Mouse (Mus musculus) limb, embryonic 10.5 days (tissue): Measurements from ENCODE around the gene Artn. TPM values are rescaled to one million over a fixed set of nuclear protein-coding genes. Genes with fewer than 3 reads are reported as not detected.

ENCODE experiments used
- DNase-seq: peaks from one replicate; pipeline ENCODE4 v3.0.0-alpha.2; 2017; ENCODE audit warnings: low spot score
- H3K27ac ChIP-seq: fragments of 300-500 bp; sonication (generic); 2 replicates; pipeline ENCODE4 v1.5.1; 2016; ENCODE audit warnings: mild to moderate bottlenecking
- H3K27me3 ChIP-seq: fragments of 300-500 bp; sonication (generic); 2 replicates; pipeline ENCODE4 v1.6.1; 2016; ENCODE audit warnings: low read depth, mild to moderate bottlenecking; ENCODE audit not compliant: poor library complexity, severe bottlenecking
- H3K36me3 ChIP-seq: fragments of 300-500 bp; sonication (generic); 2 replicates; pipeline ENCODE4 v1.6.1; 2016; ENCODE audit warnings: mild to moderate bottlenecking, moderate library complexity
- H3K4me1 ChIP-seq: fragments of 300-500 bp; sonication (generic); 2 replicates; pipeline ENCODE4 v1.6.1; 2016
- H3K4me3 ChIP-seq: fragments of 300-500 bp; sonication (generic); 2 replicates; pipeline ENCODE4 v1.5.1; 2016; ENCODE audit warnings: mild to moderate bottlenecking, moderate library complexity
- H3K9me3 ChIP-seq: fragments of 300-500 bp; sonication (generic); replicated peaks from 2 replicates; pipeline ENCODE4 v1.6.1; 2016; ENCODE audit warnings: mild to moderate bottlenecking
- WGBS: fragments of 180-500 bp; shearing (Covaris S2); methylation state at CpG from one replicate; pipeline ENCODE4 v1.1.7; 2016; 5-methylcytosine and 5-hydroxymethylcytosine counted together
- polyA plus RNA-seq: library from polyadenylated mRNA; unstranded; fragments of >200 nt; fragmentation: Nextera tagmentation; extraction: Ambion mirVana; gene quantifications from 2 replicates; pipeline ENCODE4 v1.2.1, GENCODE M21; 2016

The Artn gene
- polyA plus RNA-seq, 1 experiment from 2014 or later = 13.5 TPM

GRCm38 (mm10) chr4:117882701-117883691 lies 46.6 kb downstream of the Artn start, which contains the start of gene B4galt2:
Gene B4galt2 (minus strand): TSS chr4:117883487.
- WGBS = under 1% methylated on average over 95 of the region's 103 CpGs
- Histone ChIP-seq H3K36me3 (peaks cover 56% of the 10 kb centered on the region), H3K4me3 (peak within 1 kb of the TSS; percentile 93), H3K27me3 (no peaks in the 10 kb centered on the region), H3K27ac (peak within 1 kb of the TSS; percentile 94), H3K9me3 (no peaks in the 10 kb centered on the region), H3K4me1 (peaks cover 59% of the 10 kb centered on the region)
- peak; percentile 79 for DNase-seq

DNA sequence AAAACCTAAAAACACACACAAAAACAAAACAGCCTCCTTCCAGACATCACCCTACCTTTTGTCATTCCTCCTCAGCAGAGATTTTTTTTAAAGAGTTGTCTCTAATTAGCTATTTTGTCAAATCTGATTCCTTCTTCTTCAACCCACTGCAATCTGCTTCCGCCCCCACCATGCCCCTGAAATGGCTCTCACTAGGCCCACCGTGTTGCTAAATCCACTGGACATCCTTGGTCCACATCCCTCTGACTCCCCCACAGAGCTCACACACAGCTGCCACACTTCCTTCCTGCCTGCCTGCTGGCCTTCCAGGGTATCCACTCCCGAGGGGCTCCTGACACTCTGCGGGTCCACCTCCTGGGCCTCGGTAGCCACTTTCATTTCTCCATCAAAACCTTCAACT lies 50.9 kb downstream of the Artn start:
- peaks cover 75% of the 10 kb centered on the region for H3K36me3 ChIP-seq
- peaks cover 32% of the 10 kb centered on the region for H3K4me1 ChIP-seq
- WGBS = 79% methylated on average over 5 of the region's 5 CpGs

GRCm38 (mm10) chr4:117878301-117878700 lies 51.3 kb downstream of the Artn start:
- Histone ChIP-seq H3K27me3 (no peaks in the 10 kb centered on the region), H3K27ac (no peak overlapping the region), H3K4me3 (no peak overlapping the region), H3K36me3 (peaks cover 79% of the 10 kb centered on the region), H3K4me1 (peaks cover 31% of the 10 kb centered on the region), H3K9me3 (no peaks in the 10 kb centered on the region)
- no peak for DNase-seq
- 77% methylated on average over 10 of the region's 10 CpGs for WGBS

More for the DNA sequence above, 50.9 kb downstream of the Artn start:
- H3K27ac ChIP-seq = no peak overlapping the region
- no peak overlapping the region for H3K4me3 ChIP-seq
- H3K27me3 ChIP-seq = no peaks in the 10 kb centered on the region
- no peaks in the 10 kb centered on the region for H3K9me3 ChIP-seq
- DNase-seq = no peak

Other genes with a start within 250 kb of the Artn start
- 89.7 and 92.2 TPM in 2 replicates for gene Dmap1, start 247.5 kb downstream of the Artn start, polyA plus RNA-seq
- gene Gm12845, start 205.4 kb downstream of the Artn start, polyA plus RNA-seq = not detected in 2 replicates
- 0.06 TPM in 1 of 2 replicates, not detected in the other for gene Klf17, start 164.1 kb downstream of the Artn start, polyA plus RNA-seq
- gene Slc6a9, start 95.3 kb downstream of the Artn start, polyA plus RNA-seq = 9.4 and 10.3 TPM in 2 replicates
- 0.96 and 1.3 TPM in 2 replicates for gene Ccdc24, start 57.2 kb downstream of the Artn start, polyA plus RNA-seq
- gene B4galt2, start 46.3 kb downstream of the Artn start, polyA plus RNA-seq = 22.8 and 26.2 TPM in 2 replicates
- gene Atp6v0b, start 42.4 kb downstream of the Artn start, polyA plus RNA-seq = 143 and 147 TPM in 2 replicates
- 22.7 and 25.1 TPM in 2 replicates for gene Dph2, start 37.7 kb downstream of the Artn start, polyA plus RNA-seq
- 56.0 and 56.7 TPM in 2 replicates for gene Ipo13, start 14.8 kb downstream of the Artn start, polyA plus RNA-seq
- 6.8 and 7.2 TPM in 2 replicates for gene St3gal3, start 205.2 kb upstream of the Artn start, polyA plus RNA-seq